Mouse (Mus musculus): ENCODE measurements at regions not wholly inside any gene's neighbourhood (a gene's known extent, or its start where the extent isn't known, plus 50 kb on each side); places are given as distances from the start of the nearest gene placed in this dataset.

DNA sequence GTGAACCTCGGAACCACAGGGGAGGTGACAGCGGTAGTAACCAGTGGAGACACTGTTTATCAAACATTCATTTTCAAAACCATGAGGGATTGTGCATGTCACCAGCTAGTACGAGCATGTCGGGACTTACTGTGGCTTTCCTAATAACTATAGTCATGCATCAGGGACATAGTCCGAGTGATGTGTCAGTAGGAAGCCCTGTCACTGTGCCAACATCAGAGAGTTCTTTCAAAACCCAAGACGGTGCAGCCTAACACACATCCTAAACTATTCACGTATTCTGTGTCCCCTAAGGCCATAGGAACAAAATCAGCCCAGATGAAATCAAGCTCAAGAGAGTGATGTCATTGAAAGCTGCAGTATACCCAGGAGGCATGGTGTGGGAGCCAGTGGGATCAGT is 107.0 kb upstream of the S1pr3 start:
- Histone ChIP-seq H3K4me2 (no peak overlapping the region), H3K36me3 (no peaks in the 10 kb centered on the region), H3K4me3 (replicated peaks) (no peak overlapping the region), H3K9ac (replicated peaks) (no peak overlapping the region), H3K27me3 (replicated peaks) (no peaks in the 10 kb centered on the region), H3K9me3 (replicated peaks) (no peaks in the 10 kb centered on the region), H3K4me1 (peaks cover 2% of the 10 kb centered on the region; the same call in 1 of the 2 replicates), H3K27ac (replicated peaks) (no peak overlapping the region)
- no peak for ATAC-seq (ENCODE audit: low FRiP score)
- WGBS = 76% methylated on average over 7 of the region's 7 CpGs

DNA sequence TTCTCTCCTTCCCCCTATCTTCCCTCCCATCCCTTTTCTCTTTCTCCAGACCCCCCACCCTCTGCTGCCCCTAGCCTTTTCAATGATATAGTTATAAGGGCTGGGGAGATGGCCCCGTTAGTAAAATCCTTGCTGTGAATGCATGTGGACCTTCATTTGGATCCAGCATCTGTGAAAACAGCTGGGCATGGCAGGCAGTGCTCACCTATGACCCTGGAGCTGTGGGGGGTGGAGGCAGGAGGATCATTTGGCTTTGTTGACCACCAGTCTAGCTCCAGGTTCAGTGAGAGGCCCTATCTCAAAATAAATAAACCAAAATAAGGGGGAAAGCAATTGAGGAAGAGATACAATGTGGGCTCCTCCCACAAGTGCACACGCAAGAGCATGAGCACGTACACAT is 105.3 kb upstream of the S1pr3 start:
- no peak overlapping the region for H3K4me2 ChIP-seq
- H3K9me3 ChIP-seq (replicated peaks) = no peaks in the 10 kb centered on the region
- peaks cover 2% of the 10 kb centered on the region; the same call in 1 of the 2 replicates for H3K4me1 ChIP-seq
- ATAC-seq (ENCODE audit: low FRiP score) = no peak
- H3K27me3 ChIP-seq (replicated peaks) = no peaks in the 10 kb centered on the region
- WGBS = 75% methylated on average over 3 of the region's 3 CpGs
- H3K9ac ChIP-seq (replicated peaks) = no peak overlapping the region
- H3K36me3 ChIP-seq = no peaks in the 10 kb centered on the region
- no peak overlapping the region for H3K4me3 ChIP-seq (replicated peaks)
- no peak overlapping the region for H3K27ac ChIP-seq (replicated peaks)

DNA sequence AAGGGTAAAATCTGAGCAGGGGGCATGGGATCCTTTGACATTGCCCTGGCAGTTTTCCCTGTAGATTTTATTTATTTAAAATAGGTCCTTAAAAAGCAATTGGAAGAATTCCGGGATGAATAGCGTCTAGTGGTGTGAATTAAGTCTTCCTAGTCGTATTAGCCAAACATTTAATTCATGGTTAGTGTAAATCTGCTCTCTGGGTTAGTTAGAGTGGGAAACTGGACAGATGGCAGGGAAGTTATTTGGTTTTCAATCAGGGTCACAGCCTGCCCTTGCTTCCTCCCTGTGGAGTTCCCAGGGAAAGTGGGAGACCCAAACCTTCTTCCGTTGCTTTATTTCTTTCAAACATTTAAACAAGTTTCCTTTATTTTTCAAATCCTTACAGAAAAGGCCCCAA is 103.8 kb upstream of the S1pr3 start:
- Histone ChIP-seq H3K4me2 (no peak overlapping the region), H3K9me3 (replicated peaks) (no peaks in the 10 kb centered on the region), H3K27me3 (replicated peaks) (no peaks in the 10 kb centered on the region), H3K9ac (replicated peaks) (no peak overlapping the region), H3K27ac (replicated peaks) (no peak overlapping the region), H3K36me3 (no peaks in the 10 kb centered on the region), H3K4me1 (peaks cover 2% of the 10 kb centered on the region; the same call in 1 of the 2 replicates), H3K4me3 (replicated peaks) (no peak overlapping the region)
- WGBS = 23% methylated on average over 4 of the region's 4 CpGs
- ATAC-seq (ENCODE audit: low FRiP score) = no peak

DNA sequence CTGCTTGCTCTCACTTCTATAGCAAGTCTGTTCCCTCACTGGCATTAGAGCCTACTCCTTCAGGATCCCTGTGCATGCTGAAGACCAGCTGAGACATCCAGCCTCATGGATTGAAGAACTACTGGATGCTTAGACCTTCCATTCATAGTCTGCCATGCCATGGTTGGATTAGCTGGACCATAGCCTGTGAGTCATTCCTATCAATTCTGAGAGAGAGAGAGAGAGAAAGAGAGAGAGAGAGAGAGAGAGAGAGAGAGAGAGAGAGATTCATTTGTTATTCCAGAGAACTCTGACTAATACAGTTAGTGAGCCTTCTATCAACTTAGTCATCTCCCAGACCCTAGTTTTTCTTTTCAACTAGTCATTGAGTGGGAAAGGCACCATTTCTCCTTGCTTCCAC is 99.0 kb upstream of the S1pr3 start:
- Histone ChIP-seq H3K36me3 (no peaks in the 10 kb centered on the region), H3K4me2 (no peak overlapping the region), H3K9ac (replicated peaks) (no peak overlapping the region), H3K27me3 (replicated peaks) (no peaks in the 10 kb centered on the region), H3K27ac (replicated peaks) (no peak overlapping the region), H3K4me3 (replicated peaks) (no peak overlapping the region), H3K4me1 (peaks cover 14% of the 10 kb centered on the region), H3K9me3 (replicated peaks) (no peaks in the 10 kb centered on the region)
- no peak for ATAC-seq (ENCODE audit: low FRiP score)

DNA sequence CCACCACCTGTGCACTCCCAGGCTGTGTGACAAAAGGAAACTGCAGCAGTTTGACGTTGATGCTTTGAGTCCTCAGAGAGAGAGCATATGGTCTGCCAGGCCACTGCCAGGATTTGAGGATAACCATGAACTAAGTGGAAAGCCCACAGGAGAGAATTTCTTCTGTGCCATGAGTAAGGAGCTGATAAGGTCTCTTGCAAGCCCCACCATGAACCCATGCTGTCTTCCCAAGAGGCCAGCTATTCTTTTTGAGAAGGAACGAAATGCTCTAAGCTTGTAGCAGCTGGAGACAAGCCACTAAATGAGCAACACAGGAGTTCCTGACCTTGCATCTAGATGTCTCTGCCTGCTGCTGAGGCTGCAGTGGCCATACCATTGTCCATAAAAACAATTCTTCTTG is 98.4 kb upstream of the S1pr3 start:
- Histone ChIP-seq H3K9me3 (replicated peaks) (no peaks in the 10 kb centered on the region), H3K4me2 (no peak overlapping the region), H3K27me3 (replicated peaks) (no peaks in the 10 kb centered on the region), H3K36me3 (no peaks in the 10 kb centered on the region), H3K9ac (replicated peaks) (no peak overlapping the region), H3K4me1 (peaks cover 17% of the 10 kb centered on the region), H3K27ac (replicated peaks) (no peak overlapping the region), H3K4me3 (replicated peaks) (no peak overlapping the region)
- ATAC-seq (ENCODE audit: low FRiP score) = no peak
- 56% methylated on average over 2 of the region's 2 CpGs for WGBS

DNA sequence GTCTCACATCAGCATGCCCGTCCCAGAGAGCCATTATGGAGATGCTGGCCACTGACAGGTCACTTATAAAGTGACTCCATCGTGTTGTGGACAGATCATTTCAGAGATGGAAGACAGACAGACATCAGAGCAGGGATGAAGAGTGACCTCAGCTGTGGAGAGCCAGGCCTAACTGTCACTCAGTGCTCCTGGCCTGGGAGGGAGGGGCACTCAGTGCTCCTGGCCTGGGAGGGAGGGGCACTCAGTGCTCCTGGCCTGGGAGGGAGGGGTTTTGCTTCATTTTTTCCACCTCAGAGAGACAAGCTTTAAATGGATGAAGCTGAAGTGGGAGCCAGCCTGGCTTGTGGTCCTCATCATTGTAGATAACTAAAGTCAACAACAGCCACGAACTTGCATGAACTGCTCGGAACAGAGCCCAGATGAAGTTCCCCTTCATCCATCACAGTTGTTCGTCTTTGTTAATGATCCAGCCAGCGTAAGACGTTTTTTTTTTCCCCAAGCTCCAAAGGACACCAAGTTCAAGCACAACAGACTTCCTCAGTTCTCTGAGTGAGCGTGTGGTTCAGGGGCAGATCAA is 96.7 kb upstream of the S1pr3 start:
- 51% methylated on average over 8 of the region's 8 CpGs for WGBS
- Histone ChIP-seq H3K27ac (replicated peaks) (no peak overlapping the region), H3K36me3 (no peaks in the 10 kb centered on the region), H3K4me2 (no peak overlapping the region), H3K9ac (replicated peaks) (no peak overlapping the region), H3K4me1 (peaks cover 25% of the 10 kb centered on the region), H3K27me3 (replicated peaks) (no peaks in the 10 kb centered on the region), H3K9me3 (replicated peaks) (no peaks in the 10 kb centered on the region), H3K4me3 (replicated peaks) (no peak overlapping the region)
- no peak for ATAC-seq (ENCODE audit: low FRiP score)

DNA sequence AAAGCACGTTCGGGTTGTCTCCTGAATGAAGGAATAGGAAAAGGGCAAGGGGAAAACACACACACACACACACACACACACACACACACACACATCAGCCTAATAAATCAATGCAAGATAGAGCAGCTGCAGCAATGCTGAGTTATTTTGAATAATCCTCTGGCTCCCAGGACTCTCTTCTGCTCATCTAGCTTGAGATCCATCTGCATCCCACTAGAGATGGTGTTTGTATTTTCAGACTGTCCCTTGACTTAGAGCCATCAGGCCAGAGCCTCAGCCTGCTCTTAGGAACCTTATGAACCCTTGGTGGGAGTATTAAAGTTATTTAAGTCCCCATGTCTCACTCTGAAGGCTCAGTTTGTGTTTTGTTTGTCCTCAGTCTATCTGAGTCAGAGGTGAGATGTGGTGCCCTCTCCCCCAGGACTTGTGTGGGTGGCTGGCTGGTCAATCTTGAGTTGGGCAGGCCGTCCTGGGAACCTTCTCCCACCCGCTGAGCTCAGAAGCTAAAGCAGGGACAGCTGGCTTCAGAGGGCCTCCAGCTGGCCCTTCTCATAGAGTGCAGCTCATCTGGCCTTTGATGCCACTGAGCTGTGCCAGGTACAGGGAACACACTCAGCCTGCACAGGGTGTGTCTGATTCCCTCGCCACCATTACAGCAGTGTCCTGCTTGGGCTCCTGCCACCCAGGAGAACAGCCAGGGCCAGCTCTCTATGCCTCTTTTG is 95.1 kb upstream of the S1pr3 start:
- 0 out of 2 replicates have a peak overlapping the region, but pooled peaks have one; percentile 13 for H3K27ac ChIP-seq (replicated peaks)
- no peak overlapping the region for H3K4me3 ChIP-seq (replicated peaks)
- no peaks in the 10 kb centered on the region for H3K9me3 ChIP-seq (replicated peaks)
- ATAC-seq (ENCODE audit: low FRiP score) = 0 out of 2 replicates have a peak, but pooled peaks have one; percentile 33
- H3K9ac ChIP-seq (replicated peaks) = no peak overlapping the region
- no peaks in the 10 kb centered on the region for H3K27me3 ChIP-seq (replicated peaks)
- no peaks in the 10 kb centered on the region for H3K36me3 ChIP-seq
- H3K4me2 ChIP-seq = no peak overlapping the region
- WGBS = 44% methylated on average over 5 of the region's 5 CpGs
- H3K4me1 ChIP-seq = peaks cover 25% of the 10 kb centered on the region

DNA sequence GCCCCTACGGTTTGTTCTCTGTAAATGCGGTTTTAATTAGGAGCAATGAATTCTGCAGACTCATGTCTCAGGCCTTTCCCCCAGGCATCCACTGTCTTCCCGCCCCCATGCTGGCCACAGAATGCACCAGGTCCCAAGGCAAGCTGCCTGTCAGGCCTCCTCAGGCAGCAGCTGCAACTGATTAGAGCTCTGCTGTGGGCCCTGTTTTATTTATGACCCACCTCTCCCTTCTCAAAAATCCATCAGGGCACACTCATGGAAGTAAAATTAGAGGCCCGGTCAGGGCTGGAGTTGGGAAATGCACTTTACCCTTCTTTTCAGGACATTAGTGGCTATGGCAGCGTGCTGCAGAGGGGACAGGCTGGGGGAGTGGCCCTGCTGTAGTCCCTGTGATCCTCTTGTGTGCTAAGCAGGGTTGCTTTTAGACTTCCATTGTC is 93.9 kb upstream of the S1pr3 start:
- 5% methylated on average over 5 of the region's 5 CpGs for WGBS
- Histone ChIP-seq H3K36me3 (no peaks in the 10 kb centered on the region), H3K27ac (replicated peaks) (peak overlapping the region; percentile 51), H3K4me2 (no peak overlapping the region), H3K9ac (replicated peaks) (no peak overlapping the region), H3K27me3 (replicated peaks) (no peaks in the 10 kb centered on the region), H3K4me1 (peaks cover 25% of the 10 kb centered on the region), H3K4me3 (replicated peaks) (no peak overlapping the region), H3K9me3 (replicated peaks) (no peaks in the 10 kb centered on the region)
- ATAC-seq (ENCODE audit: low FRiP score) = peak; percentile 73

DNA sequence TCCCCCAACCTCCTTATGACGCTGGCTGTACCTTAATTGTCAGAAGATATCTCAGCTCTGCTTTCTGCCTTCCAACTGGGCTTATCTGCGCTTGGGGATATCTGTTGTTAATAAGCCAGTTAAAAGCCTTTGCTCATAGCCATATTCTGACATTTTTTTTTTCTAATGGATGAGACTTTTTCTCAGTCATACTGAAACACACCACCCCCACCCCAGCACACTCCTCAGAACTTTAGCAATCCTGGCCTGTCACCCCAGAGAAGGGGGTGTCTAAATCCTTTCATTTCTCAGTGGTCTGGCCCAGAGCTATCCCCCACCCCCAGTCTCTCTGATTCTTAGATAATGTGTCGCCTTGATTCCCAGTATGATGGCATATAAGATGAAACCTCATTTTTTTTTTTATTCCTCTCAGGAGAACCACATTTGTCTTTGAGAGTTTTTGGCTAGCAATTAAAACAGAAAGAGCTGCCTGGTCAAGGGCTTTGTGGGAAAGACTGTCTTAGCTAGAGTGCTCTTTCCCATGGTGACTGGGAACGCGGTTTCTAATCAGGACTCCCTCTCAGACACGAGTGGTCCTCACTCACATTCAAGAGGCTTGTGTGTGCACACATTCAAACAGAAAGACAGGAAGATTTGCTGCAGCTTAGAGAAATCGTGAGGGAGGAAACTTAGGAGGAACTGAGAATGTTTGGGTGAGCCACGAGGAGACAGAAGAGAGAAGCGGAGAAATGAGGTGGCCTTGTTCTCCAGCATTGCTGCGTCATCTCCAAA is 93.2 kb upstream of the S1pr3 start:
- H3K4me2 ChIP-seq = no peak overlapping the region
- H3K27ac ChIP-seq (replicated peaks) = peak overlapping the region; percentile 51
- ATAC-seq (ENCODE audit: low FRiP score) = no peak; the same call in 1 of the 2 replicates
- no peak overlapping the region for H3K4me3 ChIP-seq (replicated peaks)
- peaks cover 25% of the 10 kb centered on the region for H3K4me1 ChIP-seq
- H3K36me3 ChIP-seq = no peaks in the 10 kb centered on the region
- WGBS = 46% methylated on average over 10 of the region's 10 CpGs
- no peak overlapping the region for H3K9ac ChIP-seq (replicated peaks)
- no peaks in the 10 kb centered on the region for H3K9me3 ChIP-seq (replicated peaks)
- no peaks in the 10 kb centered on the region for H3K27me3 ChIP-seq (replicated peaks)

DNA sequence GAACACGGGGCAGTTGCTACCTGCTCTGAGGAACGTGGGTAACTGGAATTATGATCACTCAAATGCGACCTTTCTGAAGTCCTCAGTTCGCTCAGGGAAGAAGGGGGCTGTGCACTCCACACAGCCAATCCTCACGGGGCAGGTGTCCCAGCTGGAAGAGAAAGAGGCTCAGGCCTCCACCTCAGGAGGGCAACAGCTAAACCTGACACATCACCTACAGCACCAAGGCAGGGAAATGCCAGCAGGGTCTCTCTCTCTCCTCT is 92.7 kb upstream of the S1pr3 start:
- Histone ChIP-seq H3K4me1 (peaks cover 25% of the 10 kb centered on the region), H3K4me2 (no peak overlapping the region), H3K9ac (replicated peaks) (no peak overlapping the region), H3K27ac (replicated peaks) (no peak overlapping the region), H3K36me3 (no peaks in the 10 kb centered on the region), H3K4me3 (replicated peaks) (no peak overlapping the region), H3K27me3 (replicated peaks) (no peaks in the 10 kb centered on the region), H3K9me3 (replicated peaks) (no peaks in the 10 kb centered on the region)
- no peak for ATAC-seq (ENCODE audit: low FRiP score)
- WGBS = 66% methylated on average over 5 of the region's 5 CpGs

DNA sequence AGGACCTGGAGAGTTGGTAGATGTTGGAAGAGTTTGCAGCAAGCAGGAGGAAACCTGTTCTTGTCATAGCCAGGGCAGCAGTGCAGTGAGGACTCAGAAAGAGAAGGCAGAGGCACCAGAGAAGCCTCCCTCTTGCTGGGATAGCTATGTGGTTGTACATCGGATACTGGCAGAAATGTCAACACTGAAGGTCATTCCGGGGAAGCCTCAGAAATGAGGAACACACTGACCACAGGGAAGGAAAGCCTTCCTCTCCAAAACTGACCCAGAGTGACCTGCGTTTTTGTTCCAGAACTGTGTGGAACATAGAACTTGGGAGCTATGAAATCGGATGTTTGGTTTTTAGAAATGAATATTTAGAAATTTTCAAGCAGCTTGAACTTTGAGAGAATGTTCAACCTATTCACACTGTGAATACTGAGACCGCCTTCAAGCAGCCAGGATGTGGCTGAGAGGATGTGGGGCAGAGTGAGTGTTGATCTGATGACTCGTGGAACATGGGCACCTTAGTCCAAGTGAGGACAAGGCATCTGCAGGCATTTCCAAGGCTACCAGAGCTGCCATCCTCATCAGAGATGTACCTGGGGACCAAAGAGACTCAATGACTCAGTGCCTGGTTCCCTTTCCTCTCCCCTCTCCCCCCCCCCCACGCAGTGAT is 85.3 kb upstream of the S1pr3 start:
- no peak for ATAC-seq (ENCODE audit: low FRiP score)
- Histone ChIP-seq H3K4me2 (no peak overlapping the region), H3K36me3 (no peaks in the 10 kb centered on the region), H3K4me1 (peaks cover 4% of the 10 kb centered on the region), H3K4me3 (replicated peaks) (no peak overlapping the region), H3K9ac (replicated peaks) (no peak overlapping the region), H3K27me3 (replicated peaks) (no peaks in the 10 kb centered on the region), H3K27ac (replicated peaks) (no peak overlapping the region), H3K9me3 (replicated peaks) (no peaks in the 10 kb centered on the region)
- 89% methylated on average over 7 of the region's 7 CpGs for WGBS

DNA sequence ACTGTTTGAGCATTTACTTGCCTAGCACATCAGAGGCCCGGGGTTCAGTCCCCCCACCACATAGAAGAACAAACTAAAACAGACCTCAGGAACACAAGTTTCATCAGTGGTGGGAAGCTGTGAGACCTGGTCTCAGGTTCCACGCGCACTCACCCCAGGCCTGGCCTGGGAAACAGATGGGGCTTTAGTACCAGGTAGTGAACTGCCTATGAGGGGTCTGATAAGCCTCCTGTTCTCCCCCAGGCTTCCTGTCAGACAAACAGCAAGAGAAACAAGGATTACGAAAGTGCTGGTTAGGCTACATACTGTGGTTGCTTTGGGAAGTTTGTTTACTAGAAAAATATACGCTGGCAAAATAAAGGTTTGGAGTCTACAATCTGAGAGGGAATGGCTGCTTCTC is 83.7 kb upstream of the S1pr3 start:
- no peaks in the 10 kb centered on the region for H3K27me3 ChIP-seq (replicated peaks)
- no peaks in the 10 kb centered on the region for H3K36me3 ChIP-seq
- H3K4me2 ChIP-seq = no peak overlapping the region
- H3K4me1 ChIP-seq = peaks cover 15% of the 10 kb centered on the region
- no peak for ATAC-seq (ENCODE audit: low FRiP score)
- H3K4me3 ChIP-seq (replicated peaks) = no peak overlapping the region
- no peak overlapping the region for H3K9ac ChIP-seq (replicated peaks)
- H3K9me3 ChIP-seq (replicated peaks) = no peaks in the 10 kb centered on the region
- 93% methylated on average over 5 of the region's 5 CpGs for WGBS
- H3K27ac ChIP-seq (replicated peaks) = no peak overlapping the region
